Mouse (Mus musculus) G1E-ER4 (cell line): Measurements from ENCODE around the gene Chst8. TPM values are rescaled to one million over a fixed set of nuclear protein-coding genes. Genes with fewer than 3 reads are reported as not detected.

Experiments used
- GATA1 ChIP-seq: IDR thresholded peaks from one replicate; pipeline ENCODE4 v1.8.0; 2012; ENCODE audit warnings: low read length, inconsistent platforms
- polyA plus RNA-seq: library from polyadenylated mRNA; stranded (reverse); fragments of >175 nt; gene quantifications from 2 replicates; pipeline ENCODE4 v1.2.3, GENCODE M21; 2012

Gene Chst8
- polyA plus RNA-seq, 1 experiment, result not detected

DNA sequence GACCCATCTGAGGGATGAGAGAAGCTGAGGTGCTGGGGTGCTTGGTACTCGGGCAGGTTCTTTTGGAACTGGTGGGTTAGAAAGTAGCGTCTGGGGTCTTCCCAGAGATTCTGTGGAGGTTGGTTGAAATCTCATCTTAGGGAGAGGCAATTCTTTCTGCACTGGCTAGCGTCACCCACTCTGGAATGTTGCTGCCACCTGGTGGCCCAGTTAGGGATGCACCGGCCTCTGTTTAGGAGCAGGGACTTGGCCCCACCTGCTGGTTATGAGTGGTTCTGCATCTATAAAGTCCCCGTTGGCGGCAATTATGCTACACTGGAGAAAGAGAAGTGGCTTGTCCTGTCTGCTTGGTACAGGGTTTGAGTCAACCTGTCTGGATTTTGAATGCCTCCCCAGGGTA, 140.6 kb downstream of the Chst8 start:
- no peak for TF ChIP-seq GATA1

GRCm38 (mm10) chr7:34670778-34671177, 141.7 kb downstream of the Chst8 start:
- no peak for TF ChIP-seq GATA1

GRCm38 (mm10) chr7:34669336-34669735, 143.2 kb downstream of the Chst8 start:
- no peak for TF ChIP-seq GATA1

GRCm38 (mm10) chr7:34667874-34668273, 144.6 kb downstream of the Chst8 start:
- TF ChIP-seq GATA1, result no peak

- no peak for TF ChIP-seq GATA1
Observed at GRCm38 (mm10) chr7:34663145-34663544, 149.4 kb downstream of the Chst8 start.

DNA sequence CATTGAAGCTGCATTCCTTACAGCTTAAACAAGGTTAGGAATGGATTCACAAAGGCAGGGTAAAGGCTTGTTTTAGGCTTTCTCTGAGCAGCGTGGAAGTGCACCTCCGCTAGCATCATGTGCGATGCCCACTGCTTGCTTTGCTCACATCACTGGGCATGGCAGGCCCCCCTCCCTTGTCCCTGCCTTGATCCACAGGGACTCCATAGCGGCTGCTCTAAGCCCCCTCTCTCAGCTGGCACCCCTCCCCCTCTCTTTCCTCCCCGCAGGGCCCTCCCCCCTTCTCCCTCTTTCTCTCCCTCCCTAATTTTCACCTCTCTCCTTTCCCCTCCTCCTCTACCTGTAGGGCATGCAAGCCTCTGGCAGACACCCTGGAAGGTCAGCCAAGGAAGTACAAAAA, 150.3 kb downstream of the Chst8 start:
- TF ChIP-seq GATA1, result no peak

DNA sequence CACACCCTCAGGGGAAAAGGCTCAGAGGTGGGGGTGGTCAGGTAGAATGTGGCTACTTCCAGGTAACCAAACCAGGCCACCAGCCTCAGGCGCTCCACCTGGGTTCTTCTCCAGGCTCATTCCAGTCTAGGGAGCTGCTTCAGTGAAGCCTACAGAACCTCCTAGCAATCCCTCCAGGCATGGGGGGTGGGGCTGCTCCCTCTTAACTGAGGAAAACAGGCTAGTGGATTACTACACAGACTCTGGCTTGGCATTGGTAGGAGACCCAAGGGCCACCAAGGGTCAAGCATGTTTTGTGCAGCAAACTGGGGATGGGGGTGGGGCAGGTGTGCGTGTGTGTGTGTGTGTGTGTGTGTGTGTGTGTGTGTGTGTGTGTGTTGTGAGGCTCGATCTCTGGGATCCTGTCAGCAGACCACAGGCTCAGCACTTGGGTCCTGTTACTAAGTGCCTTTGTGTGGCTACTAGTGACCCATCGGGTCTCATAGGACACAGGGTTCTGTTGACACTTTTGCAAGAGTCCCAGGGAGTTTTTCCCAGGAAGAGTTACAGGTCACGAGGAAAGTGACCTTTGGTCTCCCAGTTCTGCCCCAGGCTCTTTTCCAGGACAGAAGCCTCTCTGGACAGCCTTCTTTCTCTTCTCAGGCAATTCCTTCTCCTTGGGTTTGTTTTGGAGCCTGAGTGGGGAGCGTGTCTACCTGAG, 153.0 kb downstream of the Chst8 start:
- no peak for TF ChIP-seq GATA1

DNA sequence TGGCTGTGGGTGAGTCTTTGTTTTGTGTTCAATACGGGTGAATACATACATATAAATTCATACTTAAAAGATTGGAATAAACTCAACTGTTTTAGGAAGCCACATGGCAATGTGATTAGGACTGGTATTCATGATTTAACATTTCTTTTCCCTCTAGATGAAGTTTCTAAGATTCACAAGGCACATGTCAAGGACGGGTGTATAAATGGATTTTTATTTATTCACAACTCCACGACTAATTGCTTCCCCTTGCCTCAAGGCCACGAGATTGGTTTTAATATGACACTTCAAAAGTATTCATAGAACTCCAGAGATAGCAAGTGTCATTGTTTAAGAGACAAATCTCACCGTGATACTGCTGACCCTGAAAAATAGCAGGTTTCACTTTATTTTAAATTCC, 155.9 kb downstream of the Chst8 start, which contains the start of gene Kctd15:
Gene Kctd15, minus strand, starts transcription at position 101 of the 400 bp plus-strand sequence.
- no peak for TF ChIP-seq GATA1

GRCm38 (mm10) chr7:34655086-34655839, 157.2 kb downstream of the Chst8 start:
- TF ChIP-seq GATA1, result no peak

DNA sequence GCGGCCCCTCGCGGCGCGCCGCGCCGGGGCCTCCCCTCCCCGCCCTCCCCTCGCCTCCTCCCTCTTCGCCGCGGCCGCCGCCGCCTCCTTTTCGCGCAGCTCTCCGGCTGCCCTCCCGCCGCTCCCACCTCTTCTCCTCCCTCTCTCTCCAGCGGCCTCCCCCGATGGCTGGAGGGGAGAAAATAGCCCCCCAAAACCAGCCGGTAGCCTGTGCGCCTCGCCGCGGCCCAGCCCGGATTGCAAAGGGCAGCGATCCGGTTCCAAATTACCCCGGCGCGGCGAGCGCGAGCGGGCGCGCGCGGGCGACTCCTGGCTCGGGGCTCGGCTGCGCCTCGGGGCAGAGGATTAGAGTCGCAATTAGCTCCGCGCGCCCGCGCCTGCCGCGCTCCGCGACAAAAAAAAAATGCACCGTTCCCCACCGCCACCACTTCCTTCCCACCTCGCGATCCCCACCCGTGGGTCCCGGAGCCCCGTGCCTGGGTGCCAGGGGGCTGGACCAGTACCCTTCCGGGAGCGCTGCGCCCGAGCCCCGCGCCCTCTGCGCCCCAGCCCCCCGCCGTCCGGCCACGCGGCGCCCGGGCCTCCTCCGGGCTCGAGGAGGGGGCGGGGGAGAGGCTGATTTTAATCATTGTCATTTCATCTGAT, 157.9 kb downstream of the Chst8 start:
- no peak for TF ChIP-seq GATA1

- no peak for TF ChIP-seq GATA1
Observed at GRCm38 (mm10) chr7:34653731-34654440, 158.6 kb downstream of the Chst8 start.

DNA sequence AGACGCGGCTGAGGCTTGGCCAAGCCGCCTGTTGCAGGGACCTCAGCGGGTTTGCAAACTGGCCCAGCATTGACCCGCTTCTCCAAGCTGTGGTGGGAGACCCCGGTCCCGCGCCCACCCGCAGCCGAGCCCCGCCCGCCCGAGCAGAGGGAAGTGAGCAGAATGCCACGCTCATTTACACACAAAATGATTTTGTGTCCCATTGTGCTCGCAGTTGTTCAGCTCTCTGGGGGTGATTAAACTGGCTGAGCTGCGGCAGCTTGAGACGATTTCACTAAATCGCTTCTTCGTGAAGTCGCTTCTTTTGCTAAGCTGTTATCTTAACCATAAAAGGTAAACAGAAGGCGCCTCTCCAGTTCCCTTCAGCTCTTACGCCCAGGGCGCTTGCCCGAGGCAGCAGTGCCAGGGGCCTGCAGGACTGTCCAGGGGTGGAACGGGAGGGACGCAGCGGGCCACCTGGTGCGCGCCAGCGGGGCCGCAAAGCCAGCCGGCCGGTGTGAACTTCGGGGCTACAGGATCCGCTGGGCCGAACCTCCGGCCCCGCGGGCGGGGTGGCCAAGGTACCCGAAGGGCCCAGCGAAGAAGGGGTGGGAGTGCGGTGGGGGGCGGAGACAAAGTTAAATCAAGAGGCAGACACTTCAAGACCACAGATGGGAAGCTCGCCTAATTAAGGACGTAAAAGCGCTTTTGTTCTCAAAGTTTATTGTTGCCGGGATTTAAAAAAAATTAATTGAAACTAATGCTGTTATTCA, 159.6 kb downstream of the Chst8 start:
- no peak for TF ChIP-seq GATA1

DNA sequence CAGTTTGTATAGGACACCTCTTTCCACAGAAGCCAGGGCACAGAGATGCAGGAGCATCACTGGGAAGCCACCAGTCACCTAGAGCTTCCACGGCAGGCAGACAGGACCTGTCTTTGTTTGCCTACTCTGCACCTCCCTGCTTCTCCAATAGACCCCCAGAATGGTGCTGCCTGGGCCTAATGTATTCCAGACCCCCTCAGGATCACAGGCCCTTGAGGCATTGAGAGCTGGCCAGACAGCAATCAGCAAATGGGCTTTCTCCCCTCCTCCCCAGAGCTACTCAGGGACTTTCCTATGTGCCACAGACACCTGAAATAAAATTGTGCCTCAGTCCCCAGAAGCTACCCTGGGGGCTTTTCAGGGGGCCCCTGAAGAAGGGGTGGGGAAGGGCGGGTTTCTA, 161.1 kb downstream of the Chst8 start:
- no peak for TF ChIP-seq GATA1

DNA sequence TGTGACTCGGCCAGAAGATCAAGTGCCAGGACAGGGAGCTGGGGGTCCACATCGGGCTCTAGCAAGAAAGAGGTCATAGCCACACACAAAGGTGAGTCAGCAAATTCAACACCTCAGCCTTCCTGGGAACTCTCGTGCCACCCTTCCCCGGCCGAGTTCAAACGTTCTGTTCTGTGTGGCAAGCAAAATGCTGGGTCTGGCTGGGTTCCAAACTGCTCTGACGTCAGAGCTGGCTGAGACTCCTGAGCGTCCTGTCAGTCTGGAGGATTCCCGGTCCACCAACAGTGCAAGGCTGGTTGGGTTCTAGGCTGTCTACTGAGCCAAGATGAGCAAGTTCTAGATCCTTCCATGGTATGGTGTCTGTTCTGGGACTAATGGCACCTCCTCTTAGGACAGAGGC, 165.5 kb downstream of the Chst8 start:
- TF ChIP-seq GATA1, result no peak
